Mouse (Mus musculus) brain, embryonic 14.5 days (tissue): ENCODE results near the gene Hsf4. TPM values are rescaled to one million over a fixed set of nuclear protein-coding genes. Genes with fewer than 3 reads are reported as not detected.

Experiments
- DNase-seq: peaks from one replicate; pipeline ENCODE4 v3.0.0-alpha.2; 2011; ENCODE audit warnings: low read depth
- CTCF ChIP-seq: fragments of 200-500 bp; IDR thresholded peaks from 2 replicates; pipeline ENCODE4 v1.5.1; 2012; ENCODE audit warnings: inconsistent platforms, mild to moderate bottlenecking, moderate library complexity, borderline replicate concordance; ENCODE audit not compliant: insufficient read depth, insufficient read length; ENCODE audit errors: extremely low read depth
- POLR2A ChIP-seq: fragments of 200-500 bp; IDR thresholded peaks from 2 replicates; pipeline ENCODE4 v1.6.1; 2012; ENCODE audit warnings: mild to moderate bottlenecking, inconsistent platforms, borderline replicate concordance; ENCODE audit not compliant: poor library complexity, insufficient read depth, insufficient read length, severe bottlenecking; ENCODE audit errors: extremely low read depth
- polyA plus RNA-seq: library from polyadenylated mRNA; depleted of rRNA; stranded (reverse); fragments of >200 nt; gene quantifications from 2 replicates; pipeline ENCODE4 v1.2.3, GENCODE M21; 2012

Gene Hsf4
- polyA plus RNA-seq, 1 experiment, result 0.60 TPM

DNA sequence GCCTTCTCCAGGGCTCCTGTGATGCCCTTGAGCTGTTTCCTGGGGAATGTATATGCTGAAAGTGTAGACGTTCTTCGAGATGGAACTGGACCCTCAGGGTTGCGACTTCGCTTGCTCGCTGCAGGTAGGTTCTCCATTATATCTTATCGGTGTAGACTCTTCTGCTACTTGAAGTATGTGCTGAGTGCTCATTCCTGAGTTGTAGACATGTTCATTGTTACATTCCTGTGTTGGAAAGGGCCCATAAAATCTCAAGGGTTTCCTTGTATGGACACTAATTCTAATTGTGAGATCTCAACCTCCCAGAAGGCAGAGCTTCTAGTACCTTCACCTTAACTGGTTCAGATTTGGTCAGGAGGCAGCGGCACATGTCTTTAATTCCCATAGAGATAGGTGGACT lies 28.6 kb upstream of the Hsf4 start:
- DNase-seq, result no peak
- TF ChIP-seq POLR2A (no peak), CTCF (no peak)

- TF ChIP-seq CTCF (no peak), POLR2A (no peak)
- no peak for DNase-seq
These were observed 17.6 kb upstream of the Hsf4 start for GRCm38 (mm10) chr8:105251954-105252353.

GRCm38 (mm10) chr8:105252680-105253537 lies 16.7 kb upstream of the Hsf4 start:
- DNase-seq, result no peak
- no peak for TF ChIP-seq POLR2A
- TF ChIP-seq CTCF, result no peak

DNA sequence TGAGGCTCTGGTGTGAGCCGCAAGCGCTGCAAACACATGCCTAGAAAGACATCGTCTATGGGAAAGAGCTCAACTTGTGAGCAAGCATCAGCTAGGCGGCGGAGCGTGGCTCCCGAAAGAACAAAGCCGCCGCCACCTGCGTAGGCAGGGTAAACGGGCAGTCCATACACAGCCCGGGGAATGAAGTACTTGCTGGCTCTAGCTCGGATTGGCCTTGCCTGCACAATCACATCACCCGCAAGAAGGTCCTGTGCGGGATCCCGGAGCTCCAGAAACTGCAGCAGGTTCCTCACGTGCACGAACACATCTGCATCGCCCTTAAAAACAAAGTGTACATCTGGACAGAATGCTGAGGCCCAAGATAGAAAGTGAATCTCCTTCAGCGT lies 15.8 kb upstream of the Hsf4 start:
- TF ChIP-seq CTCF (no peak), POLR2A (no peak)
- no peak for DNase-seq

GRCm38 (mm10) chr8:105254152-105254965 lies 15.2 kb upstream of the Hsf4 start:
- TF ChIP-seq POLR2A (no peak), CTCF (peak; percentile 85)
- DNase-seq, result peak; percentile 94

DNA sequence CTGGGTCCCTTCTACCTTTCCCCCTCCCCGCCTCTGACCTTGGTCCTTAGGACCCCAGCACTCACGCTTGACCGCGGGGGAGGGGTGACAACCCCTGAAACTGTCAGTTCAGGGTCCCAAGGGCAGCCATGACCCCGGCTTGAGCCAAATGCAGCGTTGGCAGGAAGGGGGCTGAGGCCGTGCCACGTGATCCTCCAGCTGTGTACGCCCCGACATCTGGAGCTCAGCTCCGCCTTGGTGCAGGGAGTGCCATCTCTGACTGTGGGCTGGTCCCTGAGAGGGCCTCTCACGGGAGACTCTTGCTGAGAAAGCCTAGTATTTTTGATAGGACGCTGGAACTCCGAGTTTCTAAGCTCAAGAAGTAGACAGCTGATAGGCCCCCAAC lies 14.6 kb upstream of the Hsf4 start, which contains the start of gene B3gnt9:
B3gnt9 (minus strand) TSS at position 188 of the 385 bp plus-strand sequence.
- DNase-seq, result no peak
- no peak for TF ChIP-seq POLR2A
- no peak for TF ChIP-seq CTCF

DNA sequence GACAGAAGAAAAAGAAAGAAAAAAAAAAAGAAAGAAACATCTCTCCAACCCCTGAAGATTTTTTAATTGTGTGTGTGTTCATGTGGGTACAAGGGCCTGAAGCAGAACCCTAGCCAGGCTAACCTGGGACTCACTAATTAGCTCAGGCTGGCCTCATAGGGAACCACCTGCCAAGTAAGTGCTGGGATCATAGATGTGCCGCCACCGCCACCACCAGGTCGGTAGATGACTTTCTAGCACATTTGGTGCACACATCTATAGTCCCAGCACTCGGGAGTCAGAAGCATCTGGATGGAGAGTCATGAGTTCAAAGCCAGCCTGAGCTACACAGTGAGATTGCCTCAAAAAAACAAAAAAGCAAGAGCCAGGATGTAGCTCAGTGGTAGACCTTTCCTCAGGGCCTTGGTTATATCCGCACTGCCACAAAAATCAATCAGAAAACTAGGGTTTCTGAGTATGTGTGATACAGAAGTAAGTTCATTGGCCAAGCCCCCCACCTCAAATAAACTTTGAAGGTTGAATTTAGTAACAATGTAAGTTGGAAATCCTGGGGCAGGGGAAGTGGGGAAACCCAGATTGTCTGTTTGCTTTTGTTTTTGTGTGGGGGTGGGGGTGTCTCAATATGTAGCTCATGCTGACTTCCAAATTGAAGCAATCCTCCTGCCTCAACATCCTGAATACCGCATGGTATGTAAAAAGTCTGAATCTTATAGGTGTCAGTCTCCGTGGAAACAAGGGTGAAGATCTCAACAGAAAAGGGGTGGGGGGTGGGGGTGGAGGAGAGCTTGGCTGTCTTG lies 12.1 kb upstream of the Hsf4 start:
- DNase-seq, result no peak
- TF ChIP-seq POLR2A (no peak), CTCF (no peak)

- peak; percentile 65 for DNase-seq
- TF ChIP-seq CTCF, result 0 out of 2 replicates have a peak, but pooled peaks have one; percentile 14
- TF ChIP-seq POLR2A, result no peak
These were observed 10.5 kb upstream of the Hsf4 start for GRCm38 (mm10) chr8:105258911-105259720.

GRCm38 (mm10) chr8:105259721-105260320 lies 9.8 kb upstream of the Hsf4 start:
- peak; percentile 80 for DNase-seq
- TF ChIP-seq POLR2A (no peak), CTCF (peak; percentile 97)

DNA sequence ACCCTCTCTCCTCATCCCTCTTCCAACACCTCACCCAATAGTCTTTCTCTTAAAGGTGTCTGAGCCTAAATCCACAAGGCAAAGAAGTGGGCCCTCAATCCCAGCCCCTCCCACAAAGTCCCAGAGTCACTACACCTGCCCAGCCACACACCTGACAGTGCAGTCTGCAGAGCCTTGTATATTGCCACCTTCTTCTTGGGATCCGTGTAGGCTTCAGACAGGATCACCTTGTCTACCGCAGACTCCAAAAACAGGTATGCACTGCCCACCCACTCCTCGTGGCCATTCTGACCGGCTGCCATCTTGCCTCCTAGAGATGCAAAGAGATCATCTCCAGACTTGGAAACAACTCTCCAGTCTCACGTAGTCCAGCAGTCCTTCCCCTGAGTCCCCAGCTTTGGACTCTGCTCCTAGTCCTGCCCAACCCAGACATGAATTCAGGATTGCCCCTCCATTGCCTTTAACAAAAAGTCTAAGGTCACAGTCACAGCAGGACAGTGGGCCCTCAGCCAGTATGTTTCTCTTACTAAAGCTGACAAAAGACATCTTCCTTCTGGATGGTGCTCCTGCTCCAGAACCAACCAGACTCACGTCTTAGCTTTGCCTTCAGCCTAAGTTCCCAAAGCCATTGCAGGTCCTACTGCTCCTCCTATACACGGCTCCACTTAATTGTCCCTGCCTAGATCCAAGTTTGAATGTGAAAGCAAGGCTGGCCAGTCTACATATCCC lies 9.1 kb upstream of the Hsf4 start:
- DNase-seq, result no peak
- TF ChIP-seq POLR2A (no peak), CTCF (no peak)
